Mouse (Mus musculus): ENCODE measurements around the gene Smyd2.

The Smyd2 gene

GRCm38 (mm10) chr1:189871625-189872024 lies 50.5 kb downstream of the Smyd2 start:
- no peak for DNase-seq (ENCODE audit: low spot score in 2 of 2)

- DNase-seq (ENCODE audit: low spot score in 2 of 2) = no peak
These were observed 51.6 kb downstream of the Smyd2 start for GRCm38 (mm10) chr1:189870539-189870938.

- DNase-seq (ENCODE audit: low spot score in 2 of 2) = no peak
These were observed 52.4 kb downstream of the Smyd2 start for GRCm38 (mm10) chr1:189869651-189870270.

- peak in 1 of 2 experiments; percentile 8 for DNase-seq (ENCODE audit: low spot score in 2 of 2)
These were observed 54.1 kb downstream of the Smyd2 start for GRCm38 (mm10) chr1:189868036-189868435.

DNA sequence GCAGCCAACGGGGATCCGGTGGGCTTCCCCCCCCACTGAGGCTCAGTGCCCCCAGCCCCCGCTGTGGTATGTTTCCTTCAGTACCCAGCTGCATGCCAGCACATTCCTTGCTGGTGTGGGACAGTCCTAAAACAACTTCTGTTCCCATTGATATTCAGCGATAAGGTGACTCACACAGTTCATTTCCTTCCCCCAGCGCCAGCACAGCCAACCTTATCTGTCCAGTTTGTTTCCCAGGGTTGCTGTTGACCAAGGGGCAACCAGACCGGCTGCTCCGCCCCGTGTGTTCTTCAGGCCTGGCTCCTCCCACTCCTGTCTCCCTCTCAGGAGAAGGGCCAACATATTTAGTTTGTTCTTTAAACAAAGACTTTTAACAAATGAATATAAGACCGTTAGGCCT lies 54.7 kb downstream of the Smyd2 start:
- DNase-seq (ENCODE audit: low spot score in 2 of 2) = no peak

DNA sequence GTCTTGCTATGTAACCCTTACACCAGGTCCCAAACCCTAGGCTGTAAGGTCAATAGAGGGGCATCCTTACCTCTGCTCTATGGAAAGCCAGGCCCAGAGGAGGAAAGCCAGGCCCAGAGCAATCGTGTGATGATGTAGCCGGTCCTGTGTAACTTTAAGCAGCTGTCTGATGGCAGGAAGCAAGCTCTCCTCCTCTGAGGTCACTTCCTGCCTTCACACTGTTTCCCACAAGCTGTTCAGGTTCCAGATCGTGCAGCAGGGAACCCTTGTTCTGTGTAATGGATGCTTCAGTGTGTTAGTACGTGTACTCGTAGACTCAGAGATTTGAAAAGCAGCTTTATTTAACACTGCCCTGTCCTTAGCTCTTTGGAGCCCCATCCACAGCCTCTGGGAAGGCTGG lies 55.1 kb downstream of the Smyd2 start:
- DNase-seq (ENCODE audit: low spot score in 2 of 2) = peak; percentile 13 to 15

DNA sequence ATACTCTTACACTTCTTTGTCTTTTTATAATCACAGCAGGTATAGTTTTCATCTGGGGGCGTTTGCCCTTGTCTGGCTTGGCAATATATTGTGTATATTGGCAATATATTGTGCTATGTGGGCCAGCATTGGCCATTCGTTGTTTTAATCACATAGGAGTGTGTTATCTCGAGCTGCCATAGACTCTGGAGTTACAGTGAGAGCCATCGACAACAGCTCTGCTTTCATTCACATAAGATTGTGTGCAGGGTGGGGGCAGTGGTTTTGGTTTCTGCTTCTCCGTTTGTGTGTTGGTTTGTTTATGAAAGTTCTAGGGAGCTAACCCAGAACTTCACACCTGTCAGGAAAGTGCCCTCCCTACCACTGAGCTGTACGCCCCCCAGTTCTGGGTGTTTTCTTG lies 55.5 kb downstream of the Smyd2 start:
- no peak for DNase-seq (ENCODE audit: low spot score in 2 of 2)

DNA sequence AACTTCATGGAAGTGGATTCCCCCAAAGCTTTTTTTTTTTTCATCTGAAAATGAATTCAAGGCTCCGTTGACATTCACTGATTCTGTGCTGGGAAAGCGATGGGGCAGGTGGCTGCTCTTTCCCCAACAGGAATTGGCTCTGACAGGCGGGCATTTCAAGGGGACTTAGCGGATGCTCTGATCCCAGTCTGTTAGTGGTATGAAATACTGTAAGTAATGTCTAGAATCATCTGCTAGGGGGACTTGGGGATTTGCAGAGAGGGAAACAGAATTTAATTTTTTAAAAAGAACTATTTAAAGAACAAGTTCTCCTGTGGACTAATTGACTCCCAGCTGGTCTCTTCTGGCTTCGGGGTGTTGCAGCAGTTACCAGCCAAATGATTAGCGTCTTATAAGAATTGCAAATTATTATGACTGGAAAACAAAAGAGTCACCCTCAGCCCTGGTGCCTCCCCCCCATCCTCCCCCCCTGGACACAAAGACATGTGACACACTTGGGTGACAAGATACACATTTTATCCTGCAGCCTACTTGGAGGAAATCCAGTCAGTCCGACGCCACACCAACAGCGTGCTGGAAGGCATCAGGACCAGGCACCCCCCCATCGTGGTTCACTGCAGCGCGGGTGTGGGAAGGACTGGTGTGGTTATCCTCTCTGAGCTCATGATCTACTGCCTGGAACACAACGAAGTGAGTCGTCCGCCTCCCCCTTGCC lies 57.2 kb downstream of the Smyd2 start:
- no peak for DNase-seq (ENCODE audit: low spot score in 2 of 2)

- no peak for DNase-seq (ENCODE audit: low spot score in 2 of 2)
These were observed 57.9 kb downstream of the Smyd2 start for GRCm38 (mm10) chr1:189864301-189864700.

- no peak for DNase-seq (ENCODE audit: low spot score in 2 of 2)
These were observed 58.4 kb downstream of the Smyd2 start for GRCm38 (mm10) chr1:189863727-189864126.

- DNase-seq (ENCODE audit: low spot score in 2 of 2) = no peak
These were observed 61.2 kb downstream of the Smyd2 start for GRCm38 (mm10) chr1:189860942-189861315.

- no peak for DNase-seq (ENCODE audit: low spot score in 2 of 2)
These were observed 61.8 kb downstream of the Smyd2 start for GRCm38 (mm10) chr1:189860112-189860941.

GRCm38 (mm10) chr1:189858377-189858776 lies 63.8 kb downstream of the Smyd2 start:
- DNase-seq (ENCODE audit: low spot score in 2 of 2) = no peak

DNA sequence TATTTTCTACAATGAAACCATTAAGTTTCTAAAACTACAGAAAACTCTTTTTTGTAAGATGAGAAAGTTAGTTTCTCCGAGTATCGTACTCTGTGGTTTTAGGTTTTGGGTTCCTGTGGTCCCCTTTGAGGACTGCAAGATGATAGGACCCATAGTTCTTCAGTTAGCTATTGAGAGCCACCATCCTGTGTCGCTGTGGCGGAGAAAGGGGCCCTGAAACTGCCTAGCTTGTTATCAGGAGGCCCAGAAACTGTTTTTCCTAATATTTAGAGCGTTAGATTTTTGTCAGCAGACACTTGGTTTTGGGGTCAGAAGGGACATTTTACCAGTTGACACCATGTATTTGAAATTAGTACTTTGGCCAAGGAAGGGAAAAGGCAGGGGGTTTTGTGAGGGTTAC lies 66.4 kb downstream of the Smyd2 start:
- DNase-seq (ENCODE audit: low spot score in 2 of 2) = no peak

GRCm38 (mm10) chr1:189854646-189855045 lies 67.5 kb downstream of the Smyd2 start:
- DNase-seq (ENCODE audit: low spot score in 2 of 2) = no peak

GRCm38 (mm10) chr1:189852456-189852855 lies 69.7 kb downstream of the Smyd2 start:
- DNase-seq (ENCODE audit: low spot score in 2 of 2) = no peak

DNA sequence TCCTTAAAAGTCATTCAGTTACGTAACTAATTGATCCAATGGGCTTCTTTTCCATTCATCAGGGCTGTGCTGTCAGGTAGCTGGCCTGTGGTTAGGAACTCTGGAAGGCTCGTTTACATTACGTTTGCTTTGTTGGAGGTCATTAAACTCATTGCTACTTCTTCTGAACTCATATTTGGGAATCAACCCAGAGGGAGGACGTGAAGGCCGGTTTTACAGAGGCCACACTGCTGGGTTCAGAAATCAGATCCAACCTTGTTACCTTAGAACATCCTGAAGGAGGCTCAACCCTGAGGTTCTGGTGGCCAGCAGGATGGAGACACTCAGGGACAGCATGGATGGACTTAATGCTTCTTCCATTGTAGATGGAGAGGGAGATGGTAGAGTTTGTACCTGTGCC lies 70.1 kb downstream of the Smyd2 start:
- DNase-seq (ENCODE audit: low spot score in 2 of 2) = no peak

- no peak for DNase-seq (ENCODE audit: low spot score in 2 of 2)
These were observed 72.6 kb downstream of the Smyd2 start for GRCm38 (mm10) chr1:189849550-189849949.

GRCm38 (mm10) chr1:189846319-189846718 lies 75.8 kb downstream of the Smyd2 start:
- no peak for DNase-seq (ENCODE audit: low spot score in 2 of 2)

- no peak for DNase-seq (ENCODE audit: low spot score in 2 of 2)
These were observed 88.0 kb downstream of the Smyd2 start for GRCm38 (mm10) chr1:189834166-189834565.

DNA sequence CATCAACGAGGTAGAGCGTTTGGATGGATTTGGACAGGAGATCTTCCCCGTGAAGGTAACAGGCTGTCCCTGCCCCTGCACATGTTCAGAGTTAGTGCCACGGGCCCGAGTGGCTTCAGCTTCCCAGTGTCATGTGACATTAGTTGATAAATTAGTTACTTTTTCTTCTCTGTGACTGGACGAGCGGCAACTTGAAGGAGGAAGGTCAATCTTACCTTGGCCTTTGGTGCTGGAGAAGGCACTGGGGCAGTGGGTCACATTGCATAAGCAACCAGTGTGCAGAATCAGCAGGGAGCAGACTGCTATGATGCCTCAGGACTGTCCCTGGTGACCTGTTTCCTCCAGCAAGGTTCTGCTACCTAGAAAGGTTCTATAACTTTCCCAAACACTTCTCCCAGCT lies 88.8 kb downstream of the Smyd2 start:
- no peak for DNase-seq (ENCODE audit: low spot score in 2 of 2)

DNA sequence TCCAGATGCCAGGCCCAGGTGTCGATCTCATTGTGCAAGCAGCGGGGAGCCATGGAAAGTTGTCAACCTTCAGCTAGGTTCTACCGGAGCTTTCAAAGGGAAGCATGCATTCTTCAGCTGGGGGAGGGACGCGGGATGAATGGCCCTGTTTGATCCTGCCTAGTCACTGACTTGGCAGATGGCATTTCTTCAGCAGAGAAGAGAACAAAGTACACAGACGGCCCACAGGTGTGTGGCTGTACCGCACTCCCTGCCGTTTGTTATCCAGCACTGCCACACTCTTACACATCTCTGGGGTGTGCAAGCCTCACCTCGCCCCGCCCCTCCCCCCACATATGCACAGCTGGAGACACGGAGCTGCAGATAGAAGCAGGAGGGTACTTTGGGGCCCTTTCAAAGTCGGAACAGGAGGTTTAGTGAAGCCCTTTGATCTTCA lies 91.3 kb downstream of the Smyd2 start:
- DNase-seq (ENCODE audit: low spot score in 2 of 2) = no peak
